Mouse (Mus musculus): ENCODE data around the gene Olfr77. TPM values are rescaled to one million over a fixed set of nuclear protein-coding genes. Genes with fewer than 3 reads are reported as not detected.

Gene Olfr77
- 0.16 and 0.27 TPM in 2 replicates for polyA plus RNA-seq (2016; fragmentation: Nextera tagmentation; extraction: Ambion mirVana)

- H3K4me2 ChIP-seq (replicated peaks), result no peak within 1 kb of the TSS
- H3K4me1 ChIP-seq, result no peaks in the 10 kb centered on the region
- no peaks in the 10 kb centered on the region for H3K27me3 ChIP-seq (replicated peaks)
- H3K9me3 ChIP-seq, result 0 out of 2 replicates have a peak, but pooled peaks cover under 1% of the 10 kb centered on the region
- H3K27ac ChIP-seq, result no peak within 1 kb of the TSS
- H3K9ac ChIP-seq, result no peak within 1 kb of the TSS
- H3K36me3 ChIP-seq, result no peaks in the 10 kb centered on the region
- no peak within 1 kb of the TSS for H3K4me3 ChIP-seq
- no peak for ATAC-seq (ENCODE audit: low FRiP score, low read depth)
- WGBS, result 93% methylated on average over 2 of the region's 2 CpGs
These were observed at the start of gene Olfr77 for GRCm38 (mm10) chr9:19916565-19916964. Olfr77 (plus strand) TSS chr9:19916865.

- Histone ChIP-seq H3K36me3 (no peaks in the 10 kb centered on the region), H3K4me3 (no peak within 1 kb of the TSS), H3K27me3 (replicated peaks) (no peaks in the 10 kb centered on the region), H3K27ac (no peak within 1 kb of the TSS), H3K9ac (no peak within 1 kb of the TSS), H3K4me2 (replicated peaks) (no peak within 1 kb of the TSS), H3K9me3 (peaks cover 11% of the 10 kb centered on the region; the same call in 1 of the 2 replicates), H3K4me1 (no peaks in the 10 kb centered on the region)
- no peak for ATAC-seq (ENCODE audit: low FRiP score, low read depth)
These were observed 28.8 kb upstream of the Olfr77 start, which contains the start of gene Olfr862 for GRCm38 (mm10) chr9:19887904-19888303. Olfr862 (minus strand) TSS chr9:19888004.

- Histone ChIP-seq H3K4me3 (no peak overlapping the region), H3K9ac (no peak overlapping the region), H3K27me3 (replicated peaks) (no peaks in the 10 kb centered on the region), H3K4me2 (replicated peaks) (no peak overlapping the region), H3K27ac (no peak overlapping the region), H3K9me3 (peaks cover 6% of the 10 kb centered on the region; the same call in 1 of the 2 replicates), H3K4me1 (no peaks in the 10 kb centered on the region), H3K36me3 (no peaks in the 10 kb centered on the region)
- 64% methylated on average over 4 of the region's 4 CpGs for WGBS
- ATAC-seq (ENCODE audit: low FRiP score, low read depth), result no peak
These were observed 5.5 kb upstream of the Olfr77 start for GRCm38 (mm10) chr9:19911170-19911569.

Other genes with a start within 250 kb of the Olfr77 start
- not detected in 2 replicates for gene Olfr857, start 207.4 kb upstream of the Olfr77 start, polyA plus RNA-seq (2016; fragmentation: Nextera tagmentation; extraction: Ambion mirVana)
- not detected in 2 replicates for gene Olfr58, start 136.6 kb upstream of the Olfr77 start, polyA plus RNA-seq (2016; fragmentation: Nextera tagmentation; extraction: Ambion mirVana)
- gene Olfr859, start 112.0 kb upstream of the Olfr77 start, polyA plus RNA-seq (2016; fragmentation: Nextera tagmentation; extraction: Ambion mirVana), result not detected in 2 replicates
- gene Olfr860, start 67.1 kb upstream of the Olfr77 start, polyA plus RNA-seq (2016; fragmentation: Nextera tagmentation; extraction: Ambion mirVana), result not detected in 2 replicates
- not detected in 2 replicates for gene Olfr862, start 28.9 kb upstream of the Olfr77 start, polyA plus RNA-seq (2016; fragmentation: Nextera tagmentation; extraction: Ambion mirVana)
- not detected in 2 replicates for gene Olfr866, start 111.2 kb downstream of the Olfr77 start, polyA plus RNA-seq (2016; fragmentation: Nextera tagmentation; extraction: Ambion mirVana)
- not detected in 2 replicates for gene Olfr867, start 140.7 kb downstream of the Olfr77 start, polyA plus RNA-seq (2016; fragmentation: Nextera tagmentation; extraction: Ambion mirVana)
- not detected in 2 replicates for gene Olfr868, start 181.8 kb downstream of the Olfr77 start, polyA plus RNA-seq (2016; fragmentation: Nextera tagmentation; extraction: Ambion mirVana)
- gene Olfr869, start 212.1 kb downstream of the Olfr77 start, polyA plus RNA-seq (2016; fragmentation: Nextera tagmentation; extraction: Ambion mirVana), result not detected in 2 replicates

Measured in neural tube, embryonic 12.5 days (tissue).